8 mouse cellular contexts compared by ENCODE assay signal in genomic region chr15:83555161-83555974, GRCm38 (mm10). TPM values are rescaled to one million over a fixed set of nuclear protein-coding genes. Genes with fewer than 3 reads are reported as not detected.
DNase-seq lines count a peak whose midpoint lies in the region; ATAC-seq and TF ChIP-seq lines count a peak whose summit lies in the region.

No protein-coding gene starts in this region.

- intact Hi-C loops in heart, postnatal 36 days (cut with DNase I): no loop called here

- H3K27me3 ChIP-seq in G1E (ENCODE audit: insufficient read depth, low read length): no peaks in the 10 kb centered on the region
- H3K27me3 ChIP-seq in forebrain, embryonic 16.5 days (replicated peaks; ENCODE audit: control insufficient read depth, insufficient read depth, low read length): no peaks in the 10 kb centered on the region
- no peaks in the 10 kb centered on the region for H3K27me3 ChIP-seq in neural tube, embryonic 14.5 days (ENCODE audit: control insufficient read depth, insufficient read depth, low read length)
- H3K27me3 ChIP-seq in testis, adult 2 months (ENCODE audit: control insufficient read depth, insufficient read depth, low read length): no peaks in the 10 kb centered on the region

- H3K4me1 ChIP-seq in G1E (ENCODE audit: insufficient read depth, low read depth, low read length): peaks cover 12% of the 10 kb centered on the region; the same call in 1 of the 2 replicates
- H3K4me1 ChIP-seq in forebrain, embryonic 16.5 days (replicated peaks; ENCODE audit: control insufficient read depth, insufficient read depth, low read length): peaks cover 11% of the 10 kb centered on the region
- 0 out of 2 replicates have a peak, but pooled peaks cover 5% of the 10 kb centered on the region for H3K4me1 ChIP-seq in neural tube, embryonic 14.5 days (ENCODE audit: control insufficient read depth, insufficient read depth, low read length)
- H3K4me1 ChIP-seq in testis, adult 2 months (ENCODE audit: control insufficient read depth, insufficient read depth, low read length): peaks cover 10% of the 10 kb centered on the region

- peak overlapping the region; percentile 95 for H3K27ac ChIP-seq in forebrain, embryonic 16.5 days (ENCODE audit: low read length)
- H3K27ac ChIP-seq in neural tube, embryonic 14.5 days (ENCODE audit: low read depth, low read length): peak overlapping the region; percentile 93
- H3K27ac ChIP-seq in testis, adult 2 months (ENCODE audit: control insufficient read depth, insufficient read depth, low read depth, low read length): peak overlapping the region; percentile 86

- peak; percentile 77; the same call in 1 of the 2 replicates for ATAC-seq in G1E (ENCODE audit: extremely low read depth, insufficient number of reproducible peaks, low FRiP score, poor library complexity, severe bottlenecking)
- peak; percentile 95 for ATAC-seq in forebrain, embryonic 16.5 days
- peak; percentile 93 for ATAC-seq in neural tube, embryonic 14.5 days (ENCODE audit: low read depth)

- peak overlapping the region; percentile 87 for H3K4me3 ChIP-seq in G1E (ENCODE audit: low read depth, low read length)
- peak overlapping the region; percentile 88 for H3K4me3 ChIP-seq in forebrain, embryonic 16.5 days (replicated peaks; ENCODE audit: low read length)
- peak overlapping the region; percentile 87 for H3K4me3 ChIP-seq in neural tube, embryonic 14.5 days (ENCODE audit: low read depth, low read length)
- H3K4me3 ChIP-seq in testis, adult 2 months (ENCODE audit: control insufficient read depth, low read depth, low read length): peak overlapping the region; percentile 92

- TF ChIP-seq POLR2A in testis, adult 2 months (IDR thresholded peaks at IDR 0.05; ENCODE audit: control insufficient read depth, low read depth, low read length): peak; percentile 98

- H3K9me3 ChIP-seq in G1E (replicated peaks): no peaks in the 10 kb centered on the region
- no peaks in the 10 kb centered on the region for H3K9me3 ChIP-seq in forebrain, embryonic 16.5 days (ENCODE audit: control insufficient read depth, low read length)
- no peaks in the 10 kb centered on the region for H3K9me3 ChIP-seq in neural tube, embryonic 14.5 days (ENCODE audit: control insufficient read depth, low read length)

- WGBS in forebrain, embryonic 16.5 days: under 1% methylated on average over 72 of the region's 74 CpGs
- WGBS in neural tube, embryonic 14.5 days: under 1% methylated on average over 71 of the region's 74 CpGs

- peak; percentile 86 for DNase-seq in G1E (ENCODE audit: low spot score)
- peak; percentile 81 to 89 for DNase-seq in cerebellum, adult 18-20 months
- peak; percentile 87 to 90 for DNase-seq in heart, postnatal 36 days
- DNase-seq in layer of hippocampus, adult 18-20 months (ENCODE audit: low spot score in 2 of 2): peak; percentile 80 to 89
- peak; percentile 85 to 90 for DNase-seq in lung, adult 18-20 months

- H3K9ac ChIP-seq in forebrain, embryonic 16.5 days (replicated peaks; ENCODE audit: low read depth, low read length): peak overlapping the region; percentile 96
- H3K9ac ChIP-seq in neural tube, embryonic 14.5 days (replicated peaks; ENCODE audit: low read depth, low read length): peak overlapping the region; percentile 97

- peak overlapping the region; percentile 88 for H3K4me2 ChIP-seq in forebrain, embryonic 16.5 days (ENCODE audit: low read length)
- peak overlapping the region; percentile 70 for H3K4me2 ChIP-seq in neural tube, embryonic 14.5 days (ENCODE audit: low read depth, low read length)

- peaks cover 33% of the 10 kb centered on the region for H3K36me3 ChIP-seq in G1E (replicated peaks)
- H3K36me3 ChIP-seq in forebrain, embryonic 16.5 days (ENCODE audit: control insufficient read depth, insufficient read depth): 0 out of 2 replicates have a peak, but pooled peaks cover 2% of the 10 kb centered on the region
- peaks cover 4% of the 10 kb centered on the region; the same call in 1 of the 2 replicates for H3K36me3 ChIP-seq in neural tube, embryonic 14.5 days (ENCODE audit: control insufficient read depth, insufficient read depth, low read length)
- 0 out of 2 replicates have a peak, but pooled peaks cover 1% of the 10 kb centered on the region for H3K36me3 ChIP-seq in testis, adult 2 months (ENCODE audit: control insufficient read depth, insufficient read depth, low read length)

- TF ChIP-seq CTCF in G1E (IDR thresholded peaks at IDR 0.05; ENCODE audit: low read depth, low read length): no peak
- TF ChIP-seq CTCF in testis, adult 2 months (IDR thresholded peaks at IDR 0.05; ENCODE audit: control insufficient read depth, insufficient read depth, insufficient replicate concordance, low read depth, low read length): no peak

RNA-seq across cellular contexts. Expression of gene Tspo, which starts 8.0 kb away (rescaled TPM):
- total RNA-seq in G1E (2014; fragmentation: Nextera tagmentation): 13.5 and 31.8 TPM in 2 replicates
- total RNA-seq in G1E (2017): 50.5 and 63.3 TPM in 2 replicates
- polyA plus RNA-seq in G1E (2012): 108 and 114 TPM in 2 replicates
- 10.1 and 10.6 TPM in 2 replicates for polyA plus RNA-seq in forebrain, embryonic 16.5 days (2015; fragmentation: Nextera tagmentation; extraction: Ambion mirVana)
- total RNA-seq in heart, postnatal 36 days (2021): 10 to 100 TPM; 60.2 to 68.3 TPM
- total RNA-seq in layer of hippocampus, adult 18-20 months (2021): 1 to 10 TPM; 6.7 to 8.5 TPM
- 4.7 and 7.7 TPM in 2 replicates for polyA plus RNA-seq in neural tube, embryonic 14.5 days (2014; fragmentation: Nextera tagmentation; extraction: Ambion mirVana)
- 19.5 and 20.2 TPM in 2 replicates for polyA plus RNA-seq in testis, adult 2 months (2012; rRNA removed)

RNA-seq across cellular contexts. Expression of gene Mcat, which starts 8.2 kb away (rescaled TPM):
- total RNA-seq in G1E (2014; fragmentation: Nextera tagmentation): 8.5 and 17.7 TPM in 2 replicates
- total RNA-seq in G1E (2017): 13.4 and 14.0 TPM in 2 replicates
- polyA plus RNA-seq in G1E (2012): 17.1 and 20.2 TPM in 2 replicates
- polyA plus RNA-seq in forebrain, embryonic 16.5 days (2015; fragmentation: Nextera tagmentation; extraction: Ambion mirVana): 34.3 and 34.7 TPM in 2 replicates
- total RNA-seq in heart, postnatal 36 days (2021): 10 to 100 TPM; 37.8 to 39.3 TPM
- total RNA-seq in layer of hippocampus, adult 18-20 months (2021): 10 to 100 TPM; 21.8 to 29.3 TPM
- 31.8 and 36.6 TPM in 2 replicates for polyA plus RNA-seq in neural tube, embryonic 14.5 days (2014; fragmentation: Nextera tagmentation; extraction: Ambion mirVana)
- 49.8 and 55.1 TPM in 2 replicates for polyA plus RNA-seq in testis, adult 2 months (2012; rRNA removed)

RNA-seq across cellular contexts. Expression of gene Bik, which starts 28.7 kb away (rescaled TPM):
- total RNA-seq in G1E (2014; fragmentation: Nextera tagmentation) (not detected in 2 replicates), G1E (2017) (not detected in 2 replicates)
- not detected in 2 replicates for polyA plus RNA-seq in G1E (2012)
- 0.36 and 1.1 TPM in 2 replicates for polyA plus RNA-seq in forebrain, embryonic 16.5 days (2015; fragmentation: Nextera tagmentation; extraction: Ambion mirVana)
- total RNA-seq in heart, postnatal 36 days (2021): 10 to 100 TPM; 11.6 to 13.1 TPM
- total RNA-seq in layer of hippocampus, adult 18-20 months (2021): under 1 TPM; 0.43 to 0.47 TPM
- 0.52 and 0.73 TPM in 2 replicates for polyA plus RNA-seq in neural tube, embryonic 14.5 days (2014; fragmentation: Nextera tagmentation; extraction: Ambion mirVana)
- 9.8 and 11.0 TPM in 2 replicates for polyA plus RNA-seq in testis, adult 2 months (2012; rRNA removed)

RNA-seq across cellular contexts. Expression of gene Ttll12, which starts 39.6 kb away (rescaled TPM):
- total RNA-seq in G1E (2014; fragmentation: Nextera tagmentation): 50.4 and 59.4 TPM in 2 replicates
- 15.5 and 17.0 TPM in 2 replicates for total RNA-seq in G1E (2017)
- 128 and 181 TPM in 2 replicates for polyA plus RNA-seq in G1E (2012)
- 47.6 and 49.6 TPM in 2 replicates for polyA plus RNA-seq in forebrain, embryonic 16.5 days (2015; fragmentation: Nextera tagmentation; extraction: Ambion mirVana)
- 1 to 10 TPM; 5.6 to 6.5 TPM for total RNA-seq in heart, postnatal 36 days (2021)
- 10 to 100 TPM; 11.7 to 12.1 TPM for total RNA-seq in layer of hippocampus, adult 18-20 months (2021)
- 39.8 and 42.6 TPM in 2 replicates for polyA plus RNA-seq in neural tube, embryonic 14.5 days (2014; fragmentation: Nextera tagmentation; extraction: Ambion mirVana)
- 8.2 and 10.5 TPM in 2 replicates for polyA plus RNA-seq in testis, adult 2 months (2012; rRNA removed)

RNA-seq across cellular contexts. Expression of gene Ttll1, which starts 44.7 kb away (rescaled TPM):
- total RNA-seq in G1E (2014; fragmentation: Nextera tagmentation) (12.3 and 15.7 TPM in 2 replicates), G1E (2017) (5.6 and 6.5 TPM in 2 replicates)
- polyA plus RNA-seq in G1E (2012): 2.0 and 2.3 TPM in 2 replicates
- polyA plus RNA-seq in forebrain, embryonic 16.5 days (2015; fragmentation: Nextera tagmentation; extraction: Ambion mirVana): 107 and 114 TPM in 2 replicates
- 10 to 100 TPM; 47.3 to 53.2 TPM for total RNA-seq in heart, postnatal 36 days (2021)
- 10 to 100 TPM; 36.0 to 38.5 TPM for total RNA-seq in layer of hippocampus, adult 18-20 months (2021)
- 90.0 and 90.4 TPM in 2 replicates for polyA plus RNA-seq in neural tube, embryonic 14.5 days (2014; fragmentation: Nextera tagmentation; extraction: Ambion mirVana)
- 25.2 and 28.8 TPM in 2 replicates for polyA plus RNA-seq in testis, adult 2 months (2012; rRNA removed)

Comparison
In these comparisons a context has a peak if more than half of its experiments do, and no peak if none do; other contexts are left out.
1. Peak in every context shown above with its lines: DNase-seq, ATAC-seq, H3K4me3 ChIP-seq and H3K27ac ChIP-seq.